23 mouse cellular contexts compared by ENCODE assay signal in the genomic region with DNA sequence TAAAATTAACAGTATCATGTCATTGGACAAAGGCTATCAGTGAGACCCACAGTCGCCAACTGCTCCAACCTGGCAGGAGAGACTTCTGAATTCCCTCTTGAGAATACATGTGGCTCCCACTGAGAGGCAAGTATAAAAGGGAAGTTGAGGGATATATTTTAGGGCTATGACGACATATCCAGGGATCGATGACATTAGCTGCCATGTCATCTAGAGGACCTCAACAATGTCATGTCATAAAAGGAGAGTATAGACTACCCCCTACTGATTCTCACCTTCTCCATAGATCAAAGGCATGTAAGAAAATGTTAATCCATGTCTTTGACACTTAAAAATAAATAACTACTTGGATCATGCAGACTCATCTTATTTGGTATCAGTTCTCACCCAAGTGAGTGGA. TPM values are rescaled to one million over a fixed set of nuclear protein-coding genes. Genes with fewer than 3 reads are reported as not detected.
DNase-seq lines count a peak whose midpoint lies in the region; ATAC-seq and TF ChIP-seq lines count a peak whose summit lies in the region.
"Had no signal": no experiment of that assay in that cellular context is flagged by ENCODE, and none has a peak within 500 bp of the region (broad histone marks: within the 10 kb centered on the region; RNA-seq: fewer than 3 reads in every experiment).

No protein-coding gene starts in this region.

- peaks cover 4% of the 10 kb centered on the region for H3K4me1 ChIP-seq in heart, adult 2 months (ENCODE audit: control insufficient read depth, insufficient read depth, low read length)

- no peaks in the 10 kb centered on the region for H3K27me3 ChIP-seq in heart, adult 2 months (ENCODE audit: control insufficient read depth, insufficient read depth, low read length)
- H3K27me3 ChIP-seq: CH12.LX; embryonic facial prominence, embryonic 12.5 days; forebrain, embryonic 13.5 days; forebrain, embryonic 15.5 days; Patski had no signal

- ATAC-seq in granulocyte monocyte progenitor cell, adult 5-6 weeks (replicated peaks; ENCODE audit: poor library complexity, severe bottlenecking) = peak; percentile 66
- ATAC-seq in megakaryocyte progenitor cell, adult 5-6 weeks (replicated peaks; ENCODE audit: poor library complexity) = peak; percentile 60
- ATAC-seq: activated CD4-positive, CD25-positive, alpha-beta regulatory T cell, adult 4 months; CD4-positive, CD25-positive, alpha-beta regulatory T cell, adult 4 months; forebrain, embryonic 13.5 days; forebrain, embryonic 15.5 days; Patski had no signal

- H3K4me3 ChIP-seq in heart, adult 2 months = no peak overlapping the region
- H3K4me3 ChIP-seq: embryonic facial prominence, embryonic 10.5 days; embryonic facial prominence, embryonic 12.5 days; forebrain, embryonic 13.5 days; forebrain, embryonic 15.5 days had no signal

- H3K79me2 ChIP-seq in heart, adult 2 months (replicated peaks; ENCODE audit: control insufficient read depth, insufficient read depth, low read length) = no peaks in the 10 kb centered on the region

- no peak for TF ChIP-seq CTCF in heart, adult 2 months (IDR thresholded peaks at IDR 0.05)

- no peak for TF ChIP-seq EP300 in heart, adult 2 months (IDR thresholded peaks at IDR 0.05; ENCODE audit: insufficient read depth, low read depth, low read length)

- H3K9ac ChIP-seq in heart, adult 2 months (ENCODE audit: low read depth, low read length) = no peak overlapping the region
- H3K9ac ChIP-seq: embryonic facial prominence, embryonic 12.5 days; forebrain, embryonic 13.5 days; forebrain, embryonic 15.5 days had no signal

- WGBS in heart, adult 2 months = 79% methylated on average over 3 of the region's 3 CpGs

- H3K36me3 ChIP-seq in heart, adult 2 months (ENCODE audit: control insufficient read depth, insufficient read depth, low read length) = no peaks in the 10 kb centered on the region; the same call in 1 of the 2 replicates
- H3K36me3 ChIP-seq: embryonic facial prominence, embryonic 10.5 days; embryonic facial prominence, embryonic 12.5 days; forebrain, embryonic 15.5 days; G1E had no signal

- peak; percentile 35 for DNase-seq in heart, adult 11 months
- no peak for DNase-seq in heart, adult 2 months
- no peak for DNase-seq in right cerebral cortex, postnatal 25 days
- DNase-seq: adrenal gland, adult 8-10 months; adrenal gland, postnatal 14 days; adrenal gland, postnatal 36 days; B cell, adult 2 months; cerebellum, adult 11-12 months; cerebellum, adult 2 months; cerebellum, adult 9-10 months; cerebellum, postnatal 10 days; cerebellum, postnatal 25 days had no signal

- no peak overlapping the region for H3K27ac ChIP-seq in heart, adult 2 months
- H3K27ac ChIP-seq: embryonic facial prominence, embryonic 10.5 days; embryonic facial prominence, embryonic 12.5 days; forebrain, embryonic 13.5 days; forebrain, embryonic 15.5 days had no signal

- intact Hi-C loops in heart, adult 2 months (cut with DNase I) = no loop called here

- TF ChIP-seq POLR2A in heart, adult 2 months (IDR thresholded peaks at IDR 0.05; ENCODE audit: insufficient read depth, low read depth, low read length) = no peak

RNA-seq across cellular contexts. Expression of gene Vcam1, which starts 1.2 kb away (rescaled TPM):
- 10 to 100 TPM; 14.7 to 15.3 TPM for total RNA-seq in heart, adult 2 months (2021)
- 5.8 and 9.6 TPM in 2 replicates for polyA plus RNA-seq in heart, adult 2 months (2012; rRNA removed)
- total RNA-seq in granulocyte monocyte progenitor cell, adult 5-6 weeks (2014; fragmentation: Nextera tagmentation) = 6.3 and 6.9 TPM in 2 replicates
- 12.9 TPM in 2 replicates for total RNA-seq in granulocyte monocyte progenitor cell, adult 5-6 weeks (2017)
- 28.2 and 42.0 TPM in 2 replicates for total RNA-seq in megakaryocyte progenitor cell, adult 5-6 weeks (2015)
- 22.9 and 32.7 TPM in 2 replicates for total RNA-seq in megakaryocyte progenitor cell, adult 5-6 weeks (2017)
- polyA plus RNA-seq: G1E had no signal
